ENCODE assay signal across 21 mouse cellular contexts in genomic region chr13:119184322-119184877, GRCm38 (mm10).
DNase-seq lines count a peak whose midpoint lies in the region; ATAC-seq and TF ChIP-seq lines count a peak whose summit lies in the region.
"Had no signal": no experiment of that assay in that cellular context is flagged by ENCODE, and none has a peak within 500 bp of the region (broad histone marks: within the 10 kb centered on the region; RNA-seq: fewer than 3 reads in every experiment).

No protein-coding gene starts in this region.

- H3K27me3 ChIP-seq in hindbrain, embryonic 11.5 days (ENCODE audit: control insufficient read depth, insufficient read depth, low read length): no peaks in the 10 kb centered on the region
- H3K27me3 ChIP-seq in hindbrain, embryonic 12.5 days: no peaks in the 10 kb centered on the region
- H3K27me3 ChIP-seq in liver, embryonic 14.5 days (ENCODE audit: control insufficient read depth, insufficient read depth, low read length): no peaks in the 10 kb centered on the region
- H3K27me3 ChIP-seq in liver, postnatal 0 days (ENCODE audit: insufficient read depth, low read length): no peaks in the 10 kb centered on the region
- H3K27me3 ChIP-seq in liver, embryonic 15.5 days: no peaks in the 10 kb centered on the region
- H3K27me3 ChIP-seq in intestine, postnatal 0 days (replicated peaks; ENCODE audit: control insufficient read depth, insufficient read depth, low read length): no peaks in the 10 kb centered on the region
- H3K27me3 ChIP-seq: CH12.LX, Patski had no signal

- peak; percentile 17; the same call in 1 of the 2 replicates for ATAC-seq in hindbrain, embryonic 11.5 days (ENCODE audit: low FRiP score)
- ATAC-seq in hindbrain, embryonic 12.5 days (ENCODE audit: low FRiP score): no peak
- ATAC-seq in liver, embryonic 14.5 days (ENCODE audit: insufficient read depth): peak; percentile 52; the same call in 1 of the 2 replicates
- ATAC-seq in liver, postnatal 0 days: no peak; the same call in 1 of the 2 replicates
- peak; percentile 56; the same call in 1 of the 2 replicates for ATAC-seq in liver, embryonic 15.5 days (ENCODE audit: insufficient read depth)
- no peak for ATAC-seq in intestine, postnatal 0 days
- ATAC-seq: activated CD4-positive, CD25-positive, alpha-beta regulatory T cell, adult 4 months; forebrain, embryonic 16.5 days; hindbrain, embryonic 16.5 days; Patski had no signal

- no peaks in the 10 kb centered on the region for H3K4me1 ChIP-seq in hindbrain, embryonic 11.5 days (replicated peaks; ENCODE audit: control insufficient read depth, insufficient read depth, low read length)
- H3K4me1 ChIP-seq in hindbrain, embryonic 12.5 days: no peaks in the 10 kb centered on the region
- H3K4me1 ChIP-seq in liver, embryonic 14.5 days (replicated peaks; ENCODE audit: control insufficient read depth in 2 of 2, insufficient read depth in 2 of 2, low read length in 1 of 2): no peaks in the 10 kb centered on the region
- no peaks in the 10 kb centered on the region for H3K4me1 ChIP-seq in liver, postnatal 0 days (ENCODE audit: insufficient read depth)
- no peaks in the 10 kb centered on the region for H3K4me1 ChIP-seq in liver, embryonic 15.5 days (replicated peaks)
- H3K4me1 ChIP-seq in intestine, postnatal 0 days (replicated peaks; ENCODE audit: control insufficient read depth, insufficient read depth, low read length): no peaks in the 10 kb centered on the region
- H3K4me1 ChIP-seq: embryonic facial prominence, embryonic 10.5 days; forebrain, embryonic 10.5 days; hindbrain, embryonic 10.5 days had no signal

- no peak for TF ChIP-seq EP300 in liver, embryonic 14.5 days (IDR thresholded peaks at IDR 0.05; ENCODE audit: low read depth)
- no peak for TF ChIP-seq EP300 in liver, postnatal 0 days (IDR thresholded peaks at IDR 0.05; ENCODE audit: low read depth)

- DNase-seq in hindbrain, embryonic 11.5 days (ENCODE audit: low spot score): no peak
- DNase-seq in liver, embryonic 14.5 days (ENCODE audit: low read depth in 3 of 3, low spot score in 3 of 3): no peak
- no peak for DNase-seq in liver, postnatal 0 days
- DNase-seq: adrenal gland, postnatal 14 days; cerebellum, adult 18-20 months; cerebellum, adult 9-11 months; gastrocnemius, postnatal 10 days; heart, adult 2 months had no signal

- H3K27ac ChIP-seq in hindbrain, embryonic 11.5 days (ENCODE audit: low read depth, low read length): no peak overlapping the region
- H3K27ac ChIP-seq in hindbrain, embryonic 12.5 days: no peak overlapping the region
- H3K27ac ChIP-seq in liver, embryonic 14.5 days: no peak overlapping the region
- no peak overlapping the region for H3K27ac ChIP-seq in liver, postnatal 0 days (ENCODE audit: low read depth)
- no peak overlapping the region for H3K27ac ChIP-seq in liver, embryonic 15.5 days (replicated peaks)
- H3K27ac ChIP-seq in intestine, postnatal 0 days (ENCODE audit: low read depth, low read length): no peak overlapping the region
- H3K27ac ChIP-seq: embryonic facial prominence, embryonic 10.5 days; forebrain, embryonic 10.5 days; heart, adult 2 months; hindbrain, embryonic 10.5 days had no signal

- no peak overlapping the region for H3K4me3 ChIP-seq in hindbrain, embryonic 11.5 days (ENCODE audit: low read depth, low read length)
- H3K4me3 ChIP-seq in hindbrain, embryonic 12.5 days: no peak overlapping the region
- no peak overlapping the region for H3K4me3 ChIP-seq in liver, embryonic 14.5 days (ENCODE audit: insufficient read depth in 1 of 2, low read depth in 2 of 2, low read length in 2 of 2)
- no peak overlapping the region for H3K4me3 ChIP-seq in liver, postnatal 0 days (ENCODE audit: low read depth, low read length)
- no peak overlapping the region for H3K4me3 ChIP-seq in liver, embryonic 15.5 days (replicated peaks)
- H3K4me3 ChIP-seq in intestine, postnatal 0 days (ENCODE audit: low read depth, low read length): no peak overlapping the region
- H3K4me3 ChIP-seq: embryonic facial prominence, embryonic 10.5 days; erythroblast, embryonic 14.5 days; forebrain, embryonic 10.5 days; heart, adult 2 months; hindbrain, embryonic 10.5 days had no signal

- no peak overlapping the region for H3K9ac ChIP-seq in hindbrain, embryonic 11.5 days (ENCODE audit: low read depth, low read length)
- H3K9ac ChIP-seq in hindbrain, embryonic 12.5 days: no peak overlapping the region
- H3K9ac ChIP-seq in liver, embryonic 14.5 days (replicated peaks): no peak overlapping the region
- no peak overlapping the region for H3K9ac ChIP-seq in liver, postnatal 0 days (replicated peaks)
- H3K9ac ChIP-seq in liver, embryonic 15.5 days: no peak overlapping the region
- H3K9ac ChIP-seq in intestine, postnatal 0 days (ENCODE audit: low read depth, low read length): no peak overlapping the region

- no peaks in the 10 kb centered on the region for H3K36me3 ChIP-seq in hindbrain, embryonic 11.5 days (ENCODE audit: control insufficient read depth, insufficient read depth, low read length)
- H3K36me3 ChIP-seq in hindbrain, embryonic 12.5 days: no peaks in the 10 kb centered on the region
- no peaks in the 10 kb centered on the region for H3K36me3 ChIP-seq in liver, embryonic 14.5 days (replicated peaks; ENCODE audit: control insufficient read depth, insufficient read depth, low read depth)
- no peaks in the 10 kb centered on the region for H3K36me3 ChIP-seq in liver, postnatal 0 days (replicated peaks; ENCODE audit: insufficient read depth, low read length)
- H3K36me3 ChIP-seq in liver, embryonic 15.5 days (replicated peaks): no peaks in the 10 kb centered on the region
- no peaks in the 10 kb centered on the region for H3K36me3 ChIP-seq in intestine, postnatal 0 days (ENCODE audit: control insufficient read depth, insufficient read depth)
- H3K36me3 ChIP-seq: embryonic facial prominence, embryonic 10.5 days; forebrain, embryonic 10.5 days; hindbrain, embryonic 10.5 days had no signal

- TF ChIP-seq CTCF in liver, embryonic 14.5 days (IDR thresholded peaks at IDR 0.05; ENCODE audit: low read depth): no peak
- TF ChIP-seq CTCF in liver, postnatal 0 days (IDR thresholded peaks at IDR 0.05; ENCODE audit: low read depth): no peak
- TF ChIP-seq CTCF in intestine, postnatal 0 days (IDR thresholded peaks at IDR 0.05; ENCODE audit: low read depth): no peak

- no peak overlapping the region for H3K4me2 ChIP-seq in hindbrain, embryonic 11.5 days (replicated peaks; ENCODE audit: low read depth, low read length)
- H3K4me2 ChIP-seq in hindbrain, embryonic 12.5 days (replicated peaks): no peak overlapping the region
- H3K4me2 ChIP-seq in liver, embryonic 14.5 days (ENCODE audit: low read depth): no peak overlapping the region
- no peak overlapping the region for H3K4me2 ChIP-seq in liver, postnatal 0 days (ENCODE audit: low read depth, low read length)
- no peak overlapping the region for H3K4me2 ChIP-seq in liver, embryonic 15.5 days
- H3K4me2 ChIP-seq in intestine, postnatal 0 days (replicated peaks; ENCODE audit: low read depth): no peak overlapping the region
- H3K4me2 ChIP-seq: heart, embryonic 11.5 days had no signal

- H3K9me3 ChIP-seq in hindbrain, embryonic 11.5 days (ENCODE audit: control insufficient read depth, low read length): no peaks in the 10 kb centered on the region
- H3K9me3 ChIP-seq in hindbrain, embryonic 12.5 days (replicated peaks): 0 out of 2 replicates have a peak, but pooled peaks cover 4% of the 10 kb centered on the region
- no peaks in the 10 kb centered on the region for H3K9me3 ChIP-seq in liver, embryonic 14.5 days (ENCODE audit: control insufficient read depth, low read length)
- H3K9me3 ChIP-seq in liver, postnatal 0 days (ENCODE audit: low read length): no peaks in the 10 kb centered on the region
- no peaks in the 10 kb centered on the region for H3K9me3 ChIP-seq in liver, embryonic 15.5 days (replicated peaks)
- no peaks in the 10 kb centered on the region for H3K9me3 ChIP-seq in intestine, postnatal 0 days (ENCODE audit: control insufficient read depth)
- H3K9me3 ChIP-seq: embryonic facial prominence, embryonic 10.5 days; forebrain, embryonic 10.5 days; hindbrain, embryonic 10.5 days had no signal

- WGBS in hindbrain, embryonic 11.5 days: 93% methylated on average over 6 of the region's 6 CpGs
- WGBS in hindbrain, embryonic 12.5 days: 96% methylated on average over 6 of the region's 6 CpGs
- WGBS in liver, embryonic 14.5 days (ENCODE audit: insufficient replicate concordance): 84% methylated on average over 6 of the region's 6 CpGs
- WGBS in liver, postnatal 0 days (ENCODE audit: insufficient replicate concordance): 92% methylated on average over 6 of the region's 6 CpGs
- WGBS in liver, embryonic 15.5 days (ENCODE audit: insufficient replicate concordance): 77% methylated on average over 6 of the region's 6 CpGs
- WGBS in intestine, postnatal 0 days: 92% methylated on average over 6 of the region's 6 CpGs

Comparison
In these comparisons a context has a peak if more than half of its experiments do, and no peak if none do; other contexts are left out.
1. ATAC-seq: peak in hindbrain, embryonic 11.5 days (single experiment), liver, embryonic 14.5 days (single experiment) and liver, embryonic 15.5 days (single experiment); none in hindbrain, embryonic 12.5 days (single experiment), liver, postnatal 0 days (single experiment) and intestine, postnatal 0 days (single experiment).